8 mouse cellular contexts compared by ENCODE assay signal in the genomic region with DNA sequence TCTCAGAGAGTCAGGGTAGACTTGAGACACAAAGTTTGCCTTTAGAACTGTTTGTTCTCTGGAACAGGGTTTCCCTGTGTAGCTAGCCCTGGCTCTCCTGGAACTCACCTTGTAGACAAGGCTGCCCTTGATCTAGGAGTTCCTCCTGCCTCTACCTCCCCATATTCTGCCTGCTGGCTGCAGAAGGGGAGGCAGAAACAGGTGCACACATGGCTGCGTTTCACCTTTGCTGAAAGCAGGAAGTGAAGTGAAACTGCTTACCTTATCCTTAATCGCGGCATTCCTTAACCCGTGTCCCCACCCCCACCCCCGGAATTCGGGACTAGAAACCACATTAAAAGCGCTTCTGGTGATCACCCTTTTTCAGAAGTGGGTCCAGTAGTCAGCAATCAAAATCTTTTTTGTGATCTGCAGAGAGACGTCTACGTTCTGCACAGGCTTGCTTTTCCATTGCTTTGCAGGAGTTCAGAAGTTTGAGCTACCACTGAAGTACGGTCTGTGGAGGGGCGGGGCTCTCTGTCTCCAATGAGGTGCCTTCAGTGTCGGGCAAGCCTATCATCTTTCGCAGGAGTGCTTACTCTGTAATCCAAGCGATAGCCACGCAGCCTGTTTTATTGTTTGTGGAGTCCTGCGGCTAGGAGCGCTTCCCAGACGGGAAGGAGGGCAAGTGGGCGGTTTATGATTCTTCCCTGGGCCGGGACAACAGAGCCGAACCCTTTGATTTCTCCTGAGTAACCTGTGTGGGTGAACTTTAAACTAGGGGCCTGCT.
DNase-seq lines count a peak whose midpoint lies in the region; ATAC-seq and TF ChIP-seq lines count a peak whose summit lies in the region.

No protein-coding gene starts in this region.

- peak overlapping the region; percentile 77 for H3K4me2 ChIP-seq in heart, embryonic 12.5 days
- peak overlapping the region; percentile 65 for H3K4me2 ChIP-seq in kidney, embryonic 14.5 days (replicated peaks; ENCODE audit: low read depth, low read length)
- H3K4me2 ChIP-seq in myocyte (ENCODE audit: low read depth): peak overlapping the region; percentile 90

- H3ac ChIP-seq in myocyte (ENCODE audit: control insufficient read depth, insufficient read length): no peak overlapping the region

- H3K9ac ChIP-seq in heart, embryonic 12.5 days: peak overlapping the region; percentile 81
- H3K9ac ChIP-seq in kidney, embryonic 14.5 days (ENCODE audit: low read depth, low read length): peak overlapping the region; percentile 56; the same call in 1 of the 2 replicates
- peak overlapping the region; percentile 41 for H3K9ac ChIP-seq in liver, adult 2 months (ENCODE audit: low read depth, low read length)

- peak; percentile 72; the same call in 1 of the 2 replicates for TF ChIP-seq POLR2A in brain, embryonic 14.5 days (IDR thresholded peaks at IDR 0.05; ENCODE audit: borderline replicate concordance, extremely low read depth, insufficient read depth, insufficient read length, poor library complexity, severe bottlenecking)
- TF ChIP-seq POLR2A in liver, adult 2 months (IDR thresholded peaks at IDR 0.05; ENCODE audit: extremely low read depth, insufficient read depth, low read length): peak; percentile 49; the same call in 1 of the 2 replicates
- no peak for TF ChIP-seq POLR2A in myocyte (IDR thresholded peaks at IDR 0.05; ENCODE audit: insufficient read length, low read depth)

- peak; percentile 75 for ATAC-seq in CD4-positive, CD25-positive, alpha-beta regulatory T cell, adult 4 months
- ATAC-seq in heart, embryonic 12.5 days (ENCODE audit: insufficient number of reproducible peaks, low FRiP score): peak; percentile 90
- ATAC-seq in kidney, embryonic 14.5 days (ENCODE audit: low FRiP score, low TSS enrichment): peak; percentile 94

- H3K4me3 ChIP-seq in heart, embryonic 12.5 days: peak overlapping the region; percentile 59
- H3K4me3 ChIP-seq in kidney, embryonic 14.5 days (ENCODE audit: low read length): peak overlapping the region; percentile 48
- H3K4me3 ChIP-seq in liver, adult 2 months (ENCODE audit: insufficient read depth, low read depth, low read length): peak overlapping the region; percentile 37
- H3K4me3 ChIP-seq in myocyte: peak overlapping the region; percentile 18

- peak overlapping the region; percentile 17; the same call in 1 of the 2 replicates for H3K27ac ChIP-seq in heart, embryonic 12.5 days (ENCODE audit: poor library complexity, severe bottlenecking)
- H3K27ac ChIP-seq in kidney, embryonic 14.5 days (ENCODE audit: low read depth, low read length): peak overlapping the region; percentile 65; the same call in 1 of the 2 replicates
- H3K27ac ChIP-seq in liver, adult 2 months (replicated peaks; ENCODE audit: insufficient read depth, low read depth, low read length): peak overlapping the region; percentile 66

- TF ChIP-seq CTCF in brain, embryonic 14.5 days (IDR thresholded peaks at IDR 0.05; ENCODE audit: borderline replicate concordance, extremely low read depth, insufficient read depth, insufficient read length): no peak
- TF ChIP-seq CTCF in liver, adult 2 months (IDR thresholded peaks at IDR 0.05; ENCODE audit: low read depth, low read length): no peak

- DNase-seq in brain, embryonic 14.5 days (ENCODE audit: low read depth): peak; percentile 96
- peak; percentile 64 for DNase-seq in fat pad, adult 2 months (ENCODE audit: extremely low read depth, low read depth, low spot score)
- DNase-seq in liver, adult 2 months (ENCODE audit: extremely low read depth, low read depth, low spot score): peak; percentile 93
- DNase-seq in testis, postnatal 14 days (ENCODE audit: low spot score): peak; percentile 75

- H3K4me1 ChIP-seq in heart, embryonic 12.5 days (replicated peaks): peaks cover 38% of the 10 kb centered on the region
- H3K4me1 ChIP-seq in kidney, embryonic 14.5 days (ENCODE audit: control insufficient read depth, insufficient read depth, low read length): peaks cover 21% of the 10 kb centered on the region; the same call in 1 of the 2 replicates
- peaks cover 14% of the 10 kb centered on the region; the same call in 1 of the 2 replicates for H3K4me1 ChIP-seq in liver, adult 2 months (ENCODE audit: control insufficient read depth, insufficient read depth, low read length)

- H3K79me2 ChIP-seq in liver, adult 2 months (ENCODE audit: control insufficient read depth, insufficient read depth, low read length): peaks cover 5% of the 10 kb centered on the region; the same call in 1 of the 2 replicates
- H3K79me2 ChIP-seq in myocyte (ENCODE audit: control insufficient read depth, insufficient read depth): no peaks in the 10 kb centered on the region

- no peaks in the 10 kb centered on the region for H3K9me3 ChIP-seq in heart, embryonic 12.5 days (replicated peaks)
- H3K9me3 ChIP-seq in kidney, embryonic 14.5 days (ENCODE audit: control insufficient read depth, low read length): no peaks in the 10 kb centered on the region

- under 1% methylated on average over 21 of the region's 21 CpGs for WGBS in heart, embryonic 12.5 days
- WGBS in kidney, embryonic 14.5 days: under 1% methylated on average over 21 of the region's 21 CpGs
- 1% methylated on average over 21 of the region's 21 CpGs for WGBS in liver, adult 2 months

- H3K36me3 ChIP-seq in heart, embryonic 12.5 days: no peaks in the 10 kb centered on the region
- no peaks in the 10 kb centered on the region for H3K36me3 ChIP-seq in kidney, embryonic 14.5 days (ENCODE audit: control insufficient read depth, insufficient read depth, low read length)
- H3K36me3 ChIP-seq in liver, adult 2 months (ENCODE audit: control insufficient read depth, insufficient read depth, low read length): no peaks in the 10 kb centered on the region
- H3K36me3 ChIP-seq in myocyte (ENCODE audit: control insufficient read depth, insufficient read depth): no peaks in the 10 kb centered on the region

- no peaks in the 10 kb centered on the region for H3K27me3 ChIP-seq in heart, embryonic 12.5 days (replicated peaks)
- H3K27me3 ChIP-seq in kidney, embryonic 14.5 days (ENCODE audit: control insufficient read depth, insufficient read depth, low read length): no peaks in the 10 kb centered on the region
- no peaks in the 10 kb centered on the region for H3K27me3 ChIP-seq in liver, adult 2 months (ENCODE audit: control insufficient read depth, insufficient read depth, low read length)
- H3K27me3 ChIP-seq in myocyte (ENCODE audit: control insufficient read depth, insufficient read depth, insufficient read length): no peaks in the 10 kb centered on the region

TF ChIP-seq in myocyte, 11 proteins besides CTCF, POLR2A, EP300 and RAD21:
- no peak for TF ChIP-seq TCF12 (IDR thresholded peaks at IDR 0.05; ENCODE audit: insufficient read depth, poor library complexity, severe bottlenecking)
- TF ChIP-seq USF1 (IDR thresholded peaks at IDR 0.05; ENCODE audit: low read depth): no peak
- no peak for TF ChIP-seq MYOD1 (IDR thresholded peaks at IDR 0.05; ENCODE audit: control insufficient read depth in 1 of 3, insufficient read length in 2 of 3, low read depth in 2 of 3)
- no peak for TF ChIP-seq MYOG (IDR thresholded peaks at IDR 0.05; ENCODE audit: control insufficient read depth in 1 of 3, insufficient read depth in 1 of 3, insufficient read length in 2 of 3, low read depth in 2 of 3)
- TF ChIP-seq POLR2AphosphoS2 (IDR thresholded peaks at IDR 0.05; ENCODE audit: insufficient read length, low read depth): no peak
- no peak for TF ChIP-seq TCF3 (IDR thresholded peaks at IDR 0.05; ENCODE audit: insufficient read length, low read depth)
- TF ChIP-seq CEBPB (IDR thresholded peaks at IDR 0.05; ENCODE audit: insufficient read depth, poor library complexity, severe bottlenecking): no peak
- TF ChIP-seq MAX (IDR thresholded peaks at IDR 0.05; ENCODE audit: low read depth): no peak
- TF ChIP-seq SRF (IDR thresholded peaks at IDR 0.05; ENCODE audit: control insufficient read depth, insufficient read length, low read depth): no peak
- TF ChIP-seq E2F4 (IDR thresholded peaks at IDR 0.05; ENCODE audit: insufficient read depth): no peak
- no peak for TF ChIP-seq REST (IDR thresholded peaks at IDR 0.05; ENCODE audit: insufficient read depth, insufficient read length)

Comparison
In these comparisons a context has a peak if more than half of its experiments do, and no peak if none do; other contexts are left out.
1. Peak in every context shown above with its lines: DNase-seq, ATAC-seq, H3K4me3 ChIP-seq and H3K27ac ChIP-seq.